Mouse (Mus musculus): ENCODE data around the gene Haghl. TPM values are rescaled to one million over a fixed set of nuclear protein-coding genes. Genes with fewer than 3 reads are reported as not detected.

Haghl gene
- polyA plus RNA-seq, 1 experiment, result 45.8 TPM

- TF ChIP-seq POLR2A (IDR thresholded peaks at IDR 0.05; ENCODE audit: borderline replicate concordance, control insufficient read depth, low read depth, low read length), result no peak
- TF ChIP-seq CTCF (IDR thresholded peaks at IDR 0.05; ENCODE audit: control insufficient read depth, insufficient read depth, low read length), result no peak
- Histone ChIP-seq H3K27ac (ENCODE audit: control insufficient read depth, insufficient read depth, low read depth, low read length, poor library complexity) (no peak overlapping the region), H3K4me1 (ENCODE audit: control insufficient read depth, insufficient read depth, low read length) (peaks cover 3% of the 10 kb centered on the region), H3K4me3 (replicated peaks; ENCODE audit: control insufficient read depth, low read depth, low read length) (no peak overlapping the region)
- 94% methylated on average over 9 of the region's 9 CpGs for WGBS
These were observed 1.5 kb upstream of the Haghl start for GRCm38 (mm10) chr17:25786781-25787504.

GRCm38 (mm10) chr17:25786280-25786679 is 807 bp upstream of the Haghl start, which contains the start of gene Ccdc78:
Gene Ccdc78 (plus strand): TSS chr17:25786580.
- WGBS, result 83% methylated on average over 3 of the region's 3 CpGs

GRCm38 (mm10) chr17:25783861-25784574 is 1.5 kb downstream of the Haghl start:
- TF ChIP-seq CTCF (IDR thresholded peaks at IDR 0.05; ENCODE audit: control insufficient read depth, insufficient read depth, low read length) (no peak), POLR2A (IDR thresholded peaks at IDR 0.05; ENCODE audit: borderline replicate concordance, control insufficient read depth, low read depth, low read length) (peak; percentile 20; the same call in 1 of the 2 replicates)
- Histone ChIP-seq H3K4me3 (replicated peaks; ENCODE audit: control insufficient read depth, low read depth, low read length) (no peak overlapping the region), H3K4me1 (ENCODE audit: control insufficient read depth, insufficient read depth, low read length) (peaks cover 2% of the 10 kb centered on the region), H3K27ac (ENCODE audit: control insufficient read depth, insufficient read depth, low read depth, low read length, poor library complexity) (no peak overlapping the region)
- WGBS, result 65% methylated on average over 15 of the region's 15 CpGs

More at GRCm38 (mm10) chr17:25786280-25786679, 807 bp upstream of the Haghl start, which contains the start of gene Ccdc78:
- Histone ChIP-seq H3K4me3 (replicated peaks; ENCODE audit: control insufficient read depth, low read depth, low read length) (peak within 1 kb of the TSS; percentile 94), H3K4me1 (ENCODE audit: control insufficient read depth, insufficient read depth, low read length) (peaks cover 2% of the 10 kb centered on the region), H3K27ac (ENCODE audit: control insufficient read depth, insufficient read depth, low read depth, low read length, poor library complexity) (peak within 1 kb of the TSS; percentile 76)
- TF ChIP-seq POLR2A (IDR thresholded peaks at IDR 0.05; ENCODE audit: borderline replicate concordance, control insufficient read depth, low read depth, low read length), result no peak
- TF ChIP-seq CTCF (IDR thresholded peaks at IDR 0.05; ENCODE audit: control insufficient read depth, insufficient read depth, low read length), result no peak

- H3K4me3 ChIP-seq (replicated peaks; ENCODE audit: control insufficient read depth, low read depth, low read length), result no peak overlapping the region
- no peak for TF ChIP-seq POLR2A (IDR thresholded peaks at IDR 0.05; ENCODE audit: borderline replicate concordance, control insufficient read depth, low read depth, low read length)
- no peak overlapping the region for H3K27ac ChIP-seq (ENCODE audit: control insufficient read depth, insufficient read depth, low read depth, low read length, poor library complexity)
- peaks cover 2% of the 10 kb centered on the region for H3K4me1 ChIP-seq (ENCODE audit: control insufficient read depth, insufficient read depth, low read length)
- WGBS, result 80% methylated on average over 7 of the region's 7 CpGs
These were observed 2.4 kb downstream of the Haghl start for GRCm38 (mm10) chr17:25783086-25783485.

- TF ChIP-seq POLR2A (IDR thresholded peaks at IDR 0.05; ENCODE audit: borderline replicate concordance, control insufficient read depth, low read depth, low read length) (no peak), CTCF (IDR thresholded peaks at IDR 0.05; ENCODE audit: control insufficient read depth, insufficient read depth, low read length) (no peak)
- WGBS, result 81% methylated on average over 6 of the region's 6 CpGs
- Histone ChIP-seq H3K4me3 (replicated peaks; ENCODE audit: control insufficient read depth, low read depth, low read length) (no peak overlapping the region), H3K4me1 (ENCODE audit: control insufficient read depth, insufficient read depth, low read length) (peaks cover 2% of the 10 kb centered on the region), H3K27ac (ENCODE audit: control insufficient read depth, insufficient read depth, low read depth, low read length, poor library complexity) (no peak overlapping the region)
These were observed 4.1 kb downstream of the Haghl start for GRCm38 (mm10) chr17:25781339-25781738.

- TF ChIP-seq POLR2A (IDR thresholded peaks at IDR 0.05; ENCODE audit: borderline replicate concordance, control insufficient read depth, low read depth, low read length) (no peak), CTCF (IDR thresholded peaks at IDR 0.05; ENCODE audit: control insufficient read depth, insufficient read depth, low read length) (no peak)
- H3K4me3 ChIP-seq (replicated peaks; ENCODE audit: control insufficient read depth, low read depth, low read length), result no peak overlapping the region
- WGBS, result 86% methylated on average over 5 of the region's 5 CpGs
- peaks cover 4% of the 10 kb centered on the region for H3K4me1 ChIP-seq (ENCODE audit: control insufficient read depth, insufficient read depth, low read length)
- no peak overlapping the region for H3K27ac ChIP-seq (ENCODE audit: control insufficient read depth, insufficient read depth, low read depth, low read length, poor library complexity)
These were observed 7.5 kb downstream of the Haghl start for GRCm38 (mm10) chr17:25777948-25778347.

GRCm38 (mm10) chr17:25775318-25776062 is 10.0 kb downstream of the Haghl start:
- Histone ChIP-seq H3K4me3 (replicated peaks; ENCODE audit: control insufficient read depth, low read depth, low read length) (no peak overlapping the region), H3K27ac (ENCODE audit: control insufficient read depth, insufficient read depth, low read depth, low read length, poor library complexity) (no peak overlapping the region), H3K4me1 (ENCODE audit: control insufficient read depth, insufficient read depth, low read length) (peaks cover 4% of the 10 kb centered on the region)
- WGBS, result 69% methylated on average over 10 of the region's 10 CpGs
- TF ChIP-seq CTCF (IDR thresholded peaks at IDR 0.05; ENCODE audit: control insufficient read depth, insufficient read depth, low read length) (no peak), POLR2A (IDR thresholded peaks at IDR 0.05; ENCODE audit: borderline replicate concordance, control insufficient read depth, low read depth, low read length) (no peak)

All from bone marrow, adult 2 months (tissue).